Mouse (Mus musculus) C2C12 (cell line): ENCODE data around the gene Slc22a13. TPM values are rescaled to one million over a fixed set of nuclear protein-coding genes. Genes with fewer than 3 reads are reported as not detected.

Experiments used
- H3K27me3 ChIP-seq: one replicate; pipeline ENCODE4 v1.6.1; 2011; ENCODE audit not compliant: control insufficient read depth, insufficient read depth, insufficient read length
- H3K36me3 ChIP-seq: one replicate; pipeline ENCODE4 v1.6.1; 2011; ENCODE audit not compliant: control insufficient read depth, insufficient read depth
- H3K4me3 ChIP-seq: one replicate; pipeline ENCODE4 v1.5.1; 2011; ENCODE audit warnings: mild to moderate bottlenecking, control low read depth; ENCODE audit not compliant: poor library complexity, insufficient read depth, severe bottlenecking
- H3K79me2 ChIP-seq: one replicate; pipeline ENCODE4 v1.6.1; 2011; ENCODE audit not compliant: control insufficient read depth, insufficient read depth
- H3K79me3 ChIP-seq: one replicate; pipeline ENCODE4 v1.6.1; 2011; ENCODE audit warnings: low read depth, control low read depth
- H3ac ChIP-seq: one replicate; pipeline ENCODE3; 2011; ENCODE audit warnings: low read depth; ENCODE audit not compliant: control insufficient read depth, insufficient read length
- CEBPB ChIP-seq: IDR thresholded peaks from one replicate; pipeline ENCODE4 v1.6.1; 2011; ENCODE audit warnings: low read depth, mild to moderate bottlenecking, control low read depth, moderate library complexity
- CTCF ChIP-seq: IDR thresholded peaks from one replicate; pipeline ENCODE4 v1.5.1; 2011; ENCODE audit not compliant: control insufficient read depth, insufficient read depth, insufficient read length
- FOSL1 ChIP-seq: IDR thresholded peaks from one replicate; pipeline ENCODE4 v1.8.0; 2011; ENCODE audit warnings: mild to moderate bottlenecking, low read length; ENCODE audit not compliant: poor library complexity, insufficient read depth, severe bottlenecking
- MAX ChIP-seq: IDR thresholded peaks from one replicate; pipeline ENCODE4 v1.6.1; 2011; ENCODE audit warnings: mild to moderate bottlenecking, control low read depth
- MYOD1 ChIP-seq: IDR thresholded peaks from one replicate; pipeline ENCODE4 v1.6.1; 2011; ENCODE audit warnings: low read depth; ENCODE audit not compliant: control insufficient read depth, insufficient read length
- MYOG ChIP-seq: IDR thresholded peaks from one replicate; pipeline ENCODE4 v1.6.1; 2011; ENCODE audit not compliant: control insufficient read depth, insufficient read length; ENCODE audit errors: extremely low read depth
- USF1 ChIP-seq: IDR thresholded peaks from one replicate; pipeline ENCODE4 v1.6.1; 2011; ENCODE audit warnings: low read depth, mild to moderate bottlenecking, control low read depth, moderate library complexity
- polyA plus RNA-seq: library from polyadenylated mRNA; unstranded; fragments of >200 nt; fragmentation: generic; extraction: Trizol; gene quantifications from one replicate; pipeline ENCODE4 v1.2.1, GENCODE M21; 2012; ENCODE audit warnings: missing spikeins

The Slc22a13 gene
- polyA plus RNA-seq, 1 experiment = not detected

DNA sequence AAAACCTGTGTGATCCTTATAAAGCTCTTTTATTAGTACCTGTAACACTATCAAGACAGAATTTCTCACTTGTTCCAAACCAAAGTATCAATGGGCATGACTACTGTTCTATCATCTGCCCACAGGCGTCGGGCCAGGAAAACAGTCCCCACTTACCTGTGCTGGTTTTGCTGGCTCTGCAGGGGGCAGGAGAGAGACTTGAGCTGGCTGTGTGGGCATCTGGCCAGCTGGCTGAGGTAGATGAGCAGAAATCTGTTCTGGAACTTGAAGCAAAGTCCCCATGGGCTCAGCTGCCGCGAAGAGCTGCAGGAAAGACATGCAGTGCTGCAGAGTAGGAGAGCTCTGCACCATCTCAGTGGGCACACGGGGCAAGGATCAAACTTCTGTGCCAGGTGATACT, 37.9 kb upstream of the Slc22a13 start:
- H3ac ChIP-seq = no peak overlapping the region
- TF ChIP-seq MAX (no peak), FOSL1 (no peak)
- H3K27me3 ChIP-seq = no peaks in the 10 kb centered on the region
- no peaks in the 10 kb centered on the region for H3K79me3 ChIP-seq
- peaks cover 44% of the 10 kb centered on the region for H3K36me3 ChIP-seq
- H3K79me2 ChIP-seq = no peaks in the 10 kb centered on the region
- no peak overlapping the region for H3K4me3 ChIP-seq

- H3ac ChIP-seq = no peak overlapping the region
- H3K4me3 ChIP-seq = no peak overlapping the region
- no peaks in the 10 kb centered on the region for H3K27me3 ChIP-seq
- TF ChIP-seq FOSL1 = no peak
- TF ChIP-seq MYOD1 = no peak
- TF ChIP-seq MAX = no peak
- TF ChIP-seq MYOG = no peak
- TF ChIP-seq CEBPB = no peak
- TF ChIP-seq USF1 = no peak
- no peak for TF ChIP-seq CTCF
- peaks cover 49% of the 10 kb centered on the region for H3K36me3 ChIP-seq
- H3K79me3 ChIP-seq = no peaks in the 10 kb centered on the region
- no peaks in the 10 kb centered on the region for H3K79me2 ChIP-seq
These were observed 35.1 kb upstream of the Slc22a13 start for GRCm38 (mm10) chr9:119243981-119244380.

DNA sequence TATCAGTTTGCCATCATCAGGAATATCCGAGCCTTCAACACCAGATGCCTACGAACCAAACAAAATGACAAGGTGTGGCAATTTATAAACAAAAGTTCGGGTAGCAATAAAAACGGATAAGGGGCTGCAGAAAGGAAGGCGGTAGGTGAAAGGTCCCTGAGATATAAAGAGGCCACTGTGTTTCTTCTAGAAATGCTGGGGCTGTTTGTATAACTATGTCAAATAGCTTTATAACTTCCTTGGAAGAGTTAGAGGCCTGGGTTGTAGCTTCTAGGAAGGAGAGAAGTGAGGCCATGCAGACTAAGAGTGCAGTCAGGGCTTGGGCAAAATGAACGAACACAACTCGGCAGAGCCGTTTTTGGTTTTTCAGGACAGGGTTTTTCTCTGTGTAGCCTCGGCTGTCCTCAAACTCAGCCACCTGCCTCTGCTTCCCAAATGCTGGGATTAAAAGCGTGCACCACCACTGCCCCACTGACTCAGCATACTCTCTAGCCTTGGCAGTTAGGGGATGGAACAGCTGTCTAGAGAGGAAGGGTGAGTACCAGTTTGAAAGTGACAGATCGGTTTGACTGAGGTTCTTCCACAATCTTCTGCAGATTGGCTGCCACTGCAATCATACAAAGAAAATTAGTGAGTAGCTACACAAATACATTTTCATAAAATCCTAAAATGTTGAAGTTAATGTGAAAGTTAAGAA, 32.4 kb upstream of the Slc22a13 start:
- TF ChIP-seq MYOG (no peak), FOSL1 (no peak), USF1 (no peak), CTCF (no peak), MAX (no peak), CEBPB (no peak), MYOD1 (no peak)
- peaks cover 46% of the 10 kb centered on the region for H3K36me3 ChIP-seq

DNA sequence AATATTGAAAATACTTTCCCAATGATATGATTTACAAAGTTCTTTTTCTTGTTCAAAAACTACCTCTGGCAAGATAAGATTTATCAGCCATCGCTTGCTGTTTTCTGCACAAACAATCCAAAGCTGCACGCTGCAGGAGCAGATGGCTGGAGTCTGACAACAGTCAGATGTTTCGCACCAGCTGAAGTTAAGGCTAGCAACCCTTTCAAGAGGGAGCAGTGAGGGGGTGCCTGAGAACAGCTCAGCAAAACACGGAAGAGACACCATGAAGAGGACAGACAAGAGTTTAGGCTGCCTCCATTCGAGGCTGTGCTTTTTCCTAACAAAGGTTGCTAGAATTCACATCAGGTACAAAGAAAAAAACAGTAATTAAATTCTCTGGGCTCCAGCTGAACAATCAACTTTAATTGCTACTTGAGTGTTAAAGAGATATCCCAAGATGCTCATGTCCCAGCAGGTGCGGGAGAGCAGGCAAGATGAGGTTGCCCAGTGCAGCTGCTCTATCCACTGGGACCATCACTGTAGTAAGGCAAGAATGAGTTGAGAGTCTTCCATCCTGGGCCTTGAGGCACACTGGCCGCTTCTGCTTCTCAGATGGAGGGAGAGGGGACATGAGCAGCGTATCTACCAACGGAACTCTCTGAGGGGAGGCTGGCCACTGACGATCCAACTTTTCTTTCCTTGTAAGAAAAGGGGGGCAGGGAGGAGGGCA, 31.5 kb upstream of the Slc22a13 start:
- peaks cover 42% of the 10 kb centered on the region for H3K36me3 ChIP-seq
- no peak for TF ChIP-seq MYOD1
- no peak for TF ChIP-seq FOSL1
- no peak for TF ChIP-seq CEBPB
- no peak for TF ChIP-seq USF1

More for the DNA sequence above, 32.4 kb upstream of the Slc22a13 start:
- H3K79me2 ChIP-seq = no peaks in the 10 kb centered on the region
- no peaks in the 10 kb centered on the region for H3K79me3 ChIP-seq
- no peak overlapping the region for H3K4me3 ChIP-seq
- no peak overlapping the region for H3ac ChIP-seq
- H3K27me3 ChIP-seq = no peaks in the 10 kb centered on the region

DNA sequence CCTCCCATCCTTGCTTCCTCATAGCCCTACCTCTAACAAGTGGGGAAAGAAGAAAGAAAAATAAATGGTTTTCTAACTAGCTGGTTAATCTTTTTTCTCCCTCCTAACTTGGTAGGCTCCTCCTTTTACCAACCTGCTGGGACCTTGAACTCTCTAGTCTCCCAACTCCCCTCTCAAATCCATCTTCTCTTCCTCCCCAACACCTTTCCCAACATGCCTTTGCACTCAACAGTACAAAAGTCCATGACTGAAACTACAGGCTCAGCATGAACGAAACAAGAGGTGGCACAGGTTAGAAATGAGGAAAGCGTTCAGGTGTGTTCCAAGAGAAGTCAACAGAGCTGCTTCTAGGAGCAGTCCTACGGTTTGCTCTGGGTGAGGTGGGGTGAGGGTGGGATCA, 30.4 kb upstream of the Slc22a13 start:
- Histone ChIP-seq H3K36me3 (peaks cover 31% of the 10 kb centered on the region), H3K4me3 (no peak overlapping the region), H3K79me3 (no peaks in the 10 kb centered on the region), H3K27me3 (no peaks in the 10 kb centered on the region), H3ac (no peak overlapping the region), H3K79me2 (no peaks in the 10 kb centered on the region)
- no peak for TF ChIP-seq CEBPB
- no peak for TF ChIP-seq MAX
- TF ChIP-seq CTCF = no peak
- TF ChIP-seq USF1 = no peak
- TF ChIP-seq FOSL1 = no peak
- no peak for TF ChIP-seq MYOG
- TF ChIP-seq MYOD1 = no peak

More for the DNA sequence above, 31.5 kb upstream of the Slc22a13 start:
- Histone ChIP-seq H3ac (no peak overlapping the region), H3K27me3 (no peaks in the 10 kb centered on the region), H3K79me2 (no peaks in the 10 kb centered on the region), H3K4me3 (no peak overlapping the region), H3K79me3 (no peaks in the 10 kb centered on the region)

- no peaks in the 10 kb centered on the region for H3K79me3 ChIP-seq
- no peak overlapping the region for H3ac ChIP-seq
- no peaks in the 10 kb centered on the region for H3K27me3 ChIP-seq
- H3K4me3 ChIP-seq = no peak overlapping the region
- no peak for TF ChIP-seq MYOD1
- peaks cover 27% of the 10 kb centered on the region for H3K36me3 ChIP-seq
- no peaks in the 10 kb centered on the region for H3K79me2 ChIP-seq
These were observed 29.9 kb upstream of the Slc22a13 start for GRCm38 (mm10) chr9:119238796-119239195.
